Mouse (Mus musculus): ENCODE measurements around the gene Scaper. TPM values are rescaled to one million over a fixed set of nuclear protein-coding genes. Genes with fewer than 3 reads are reported as not detected.

Scaper gene
- polyA plus RNA-seq, 1 experiment: 27.1 TPM

DNA sequence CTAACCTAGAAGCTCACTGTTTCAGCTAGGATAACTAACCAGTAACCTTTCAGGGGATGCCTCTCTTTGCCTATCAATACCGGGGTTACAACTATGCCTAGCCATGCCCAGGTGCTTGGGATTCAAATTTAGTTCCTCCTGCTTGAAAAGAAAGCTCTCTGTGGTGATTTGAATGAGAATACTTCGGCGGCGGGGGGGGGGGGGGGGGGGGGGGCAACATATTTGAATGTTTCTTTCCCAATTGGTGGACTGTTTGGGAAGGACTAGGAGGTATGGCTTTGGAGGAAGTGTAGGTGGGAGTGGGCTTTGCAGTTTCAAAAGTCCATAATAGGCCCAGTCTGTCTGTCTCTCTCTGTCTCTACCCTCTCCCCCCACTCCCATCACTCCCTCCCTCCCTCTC, 37.4 kb downstream of the Scaper start:
- no peak for DNase-seq (ENCODE audit: low read depth)
- no peak for TF ChIP-seq POLR2A (IDR thresholded peaks at IDR 0.05; ENCODE audit: borderline replicate concordance, extremely low read depth, insufficient read depth, insufficient read length, poor library complexity, severe bottlenecking)
- no peak for TF ChIP-seq CTCF (IDR thresholded peaks at IDR 0.05; ENCODE audit: borderline replicate concordance, extremely low read depth, insufficient read depth, insufficient read length)

DNA sequence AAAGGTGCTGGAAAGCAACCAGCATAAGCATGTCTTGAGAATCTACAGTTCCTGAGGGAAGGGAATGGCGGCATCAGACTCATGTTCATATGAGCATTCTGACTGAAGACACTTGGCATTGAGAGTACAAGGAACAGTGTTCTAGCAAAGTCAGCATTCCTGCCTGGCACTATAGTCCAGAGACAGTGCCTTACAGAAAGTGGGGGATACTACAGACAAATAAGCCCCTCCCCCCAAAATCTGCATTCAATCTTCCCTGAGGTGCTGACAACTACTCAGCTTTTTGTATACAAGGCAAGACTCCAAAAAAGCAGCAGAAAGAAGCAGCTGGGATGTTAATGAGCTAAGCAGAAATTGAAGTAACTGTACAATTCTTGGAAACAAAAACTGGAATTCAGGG, 59.9 kb downstream of the Scaper start:
- TF ChIP-seq CTCF (IDR thresholded peaks at IDR 0.05; ENCODE audit: borderline replicate concordance, extremely low read depth, insufficient read depth, insufficient read length) (no peak), POLR2A (IDR thresholded peaks at IDR 0.05; ENCODE audit: borderline replicate concordance, extremely low read depth, insufficient read depth, insufficient read length, poor library complexity, severe bottlenecking) (no peak)
- peak; percentile 65 for DNase-seq (ENCODE audit: low read depth)

DNA sequence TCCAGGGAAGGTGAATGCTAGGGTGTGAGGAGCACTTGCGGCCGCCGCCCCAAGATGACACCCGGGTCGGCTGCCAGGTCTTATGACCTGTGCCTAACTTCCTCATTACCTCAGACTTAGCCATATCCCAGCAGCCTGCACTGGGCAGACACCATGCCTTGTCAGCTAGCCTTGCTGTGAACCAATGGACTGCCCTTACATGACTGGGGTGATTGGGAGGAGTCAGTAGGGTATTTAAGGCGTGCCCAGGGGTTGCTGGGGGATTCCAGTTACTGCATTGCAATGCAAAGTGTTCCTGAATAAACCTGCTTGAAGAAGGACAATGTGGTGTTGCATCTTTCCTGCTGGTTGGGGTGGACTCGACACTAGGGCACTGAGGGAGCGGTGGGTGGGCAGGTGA, 148.5 kb downstream of the Scaper start:
- TF ChIP-seq CTCF (IDR thresholded peaks at IDR 0.05; ENCODE audit: borderline replicate concordance, extremely low read depth, insufficient read depth, insufficient read length) (no peak), POLR2A (IDR thresholded peaks at IDR 0.05; ENCODE audit: borderline replicate concordance, extremely low read depth, insufficient read depth, insufficient read length, poor library complexity, severe bottlenecking) (no peak)
- no peak for DNase-seq (ENCODE audit: low read depth)

DNA sequence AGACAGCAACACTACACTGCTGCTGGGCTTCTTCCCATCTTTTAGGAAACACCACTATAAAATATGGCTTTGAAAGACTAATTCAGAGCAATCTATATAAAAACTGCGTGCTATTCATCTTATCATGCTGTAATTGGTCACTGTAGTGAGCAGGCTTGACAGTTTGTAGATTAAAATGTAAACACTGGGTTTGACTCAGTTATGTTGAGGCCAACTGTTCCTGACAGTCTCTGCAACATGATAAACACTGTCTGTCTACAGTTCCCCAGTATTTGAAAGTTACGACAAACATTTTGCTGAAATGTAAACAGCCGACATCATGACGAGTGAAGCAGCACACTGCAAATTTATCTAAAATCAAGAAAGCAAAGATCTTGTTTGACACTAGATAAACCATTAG, 225.9 kb downstream of the Scaper start:
- TF ChIP-seq CTCF (IDR thresholded peaks at IDR 0.05; ENCODE audit: borderline replicate concordance, extremely low read depth, insufficient read depth, insufficient read length): no peak
- TF ChIP-seq POLR2A (IDR thresholded peaks at IDR 0.05; ENCODE audit: borderline replicate concordance, extremely low read depth, insufficient read depth, insufficient read length, poor library complexity, severe bottlenecking): no peak
- peak; percentile 55 for DNase-seq (ENCODE audit: low read depth)

DNA sequence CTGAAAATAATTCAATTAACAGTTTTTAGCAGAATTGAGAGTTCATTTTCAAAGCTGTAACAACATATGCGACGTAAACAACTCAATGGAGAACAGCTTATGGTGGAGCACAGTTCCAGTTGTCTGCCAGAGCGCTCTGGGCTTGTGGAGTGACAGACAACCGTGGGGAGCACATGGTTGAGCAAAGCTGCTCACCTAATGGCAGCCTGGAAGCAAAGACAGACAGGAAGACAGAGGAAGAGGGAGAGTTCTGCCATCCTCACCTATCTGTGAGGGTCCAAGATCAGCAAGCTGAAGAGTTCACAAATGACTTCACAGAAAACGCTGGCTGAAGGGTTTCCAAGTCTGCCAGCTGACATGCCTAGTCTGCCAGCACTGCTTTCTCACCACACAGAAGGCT, 227.4 kb downstream of the Scaper start:
- DNase-seq (ENCODE audit: low read depth): peak; percentile 74
- no peak for TF ChIP-seq POLR2A (IDR thresholded peaks at IDR 0.05; ENCODE audit: borderline replicate concordance, extremely low read depth, insufficient read depth, insufficient read length, poor library complexity, severe bottlenecking)
- TF ChIP-seq CTCF (IDR thresholded peaks at IDR 0.05; ENCODE audit: borderline replicate concordance, extremely low read depth, insufficient read depth, insufficient read length): no peak

DNA sequence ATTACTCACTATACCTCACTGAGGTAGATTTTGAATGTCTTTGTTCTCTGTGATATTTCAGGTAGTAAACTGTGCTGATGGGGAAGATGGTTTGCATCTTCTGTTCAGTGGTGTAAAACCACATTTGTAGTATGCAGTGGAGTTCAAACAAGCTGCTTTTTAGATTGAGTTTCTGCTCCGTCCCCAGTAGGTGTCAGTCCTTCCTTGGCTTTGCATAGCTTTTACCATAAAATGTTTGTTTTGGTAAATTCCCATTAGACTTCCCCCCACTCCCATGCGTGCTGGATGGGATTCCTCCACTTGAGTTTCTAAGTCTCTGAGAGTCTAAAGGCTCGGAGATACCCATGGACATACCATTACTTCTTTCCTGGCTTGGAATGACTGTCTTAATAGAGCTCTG, 231.3 kb downstream of the Scaper start:
- TF ChIP-seq CTCF (IDR thresholded peaks at IDR 0.05; ENCODE audit: borderline replicate concordance, extremely low read depth, insufficient read depth, insufficient read length) (no peak), POLR2A (IDR thresholded peaks at IDR 0.05; ENCODE audit: borderline replicate concordance, extremely low read depth, insufficient read depth, insufficient read length, poor library complexity, severe bottlenecking) (no peak)
- DNase-seq (ENCODE audit: low read depth): no peak

DNA sequence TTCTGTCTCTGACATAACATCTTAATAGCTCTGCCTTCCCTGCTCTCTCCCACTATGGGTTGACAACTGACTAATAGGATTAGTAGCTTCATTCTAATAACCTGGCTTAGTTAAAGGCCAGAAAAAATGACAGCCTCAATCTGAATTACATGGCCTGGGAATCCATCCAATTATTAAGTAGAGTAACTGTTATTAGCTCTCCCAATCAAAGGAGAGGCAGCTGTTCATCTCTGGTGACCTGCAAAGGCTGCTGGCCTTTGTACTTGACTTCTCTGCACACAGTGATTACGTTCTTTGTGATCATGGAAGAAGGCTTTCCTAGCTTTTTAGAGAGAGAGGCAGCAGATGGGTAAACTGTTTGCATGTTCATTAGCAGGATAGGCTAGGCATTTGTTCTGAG, 242.6 kb downstream of the Scaper start:
- peak; percentile 77 for DNase-seq (ENCODE audit: low read depth)
- TF ChIP-seq CTCF (IDR thresholded peaks at IDR 0.05; ENCODE audit: borderline replicate concordance, extremely low read depth, insufficient read depth, insufficient read length): no peak
- no peak for TF ChIP-seq POLR2A (IDR thresholded peaks at IDR 0.05; ENCODE audit: borderline replicate concordance, extremely low read depth, insufficient read depth, insufficient read length, poor library complexity, severe bottlenecking)

DNA sequence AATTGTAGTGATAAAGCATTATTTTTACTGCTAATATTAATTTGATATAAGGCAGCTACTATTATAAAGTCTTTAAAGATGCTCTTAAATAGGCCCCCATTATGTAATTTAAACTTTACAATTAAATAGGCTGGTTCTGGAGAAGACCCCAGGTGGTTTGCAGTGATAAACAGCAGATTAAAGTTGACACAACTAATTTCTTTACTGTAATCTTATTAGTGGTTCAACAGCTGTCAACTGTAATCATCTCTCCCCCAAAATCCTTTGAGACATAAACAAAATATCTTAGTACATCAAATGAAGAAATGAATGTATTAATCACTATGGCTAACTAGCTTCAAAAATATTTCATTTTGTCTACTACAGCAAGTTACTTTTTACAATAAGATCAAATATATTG, 260.8 kb downstream of the Scaper start:
- no peak for DNase-seq (ENCODE audit: low read depth)
- TF ChIP-seq POLR2A (IDR thresholded peaks at IDR 0.05; ENCODE audit: borderline replicate concordance, extremely low read depth, insufficient read depth, insufficient read length, poor library complexity, severe bottlenecking): no peak
- no peak for TF ChIP-seq CTCF (IDR thresholded peaks at IDR 0.05; ENCODE audit: borderline replicate concordance, extremely low read depth, insufficient read depth, insufficient read length)

DNA sequence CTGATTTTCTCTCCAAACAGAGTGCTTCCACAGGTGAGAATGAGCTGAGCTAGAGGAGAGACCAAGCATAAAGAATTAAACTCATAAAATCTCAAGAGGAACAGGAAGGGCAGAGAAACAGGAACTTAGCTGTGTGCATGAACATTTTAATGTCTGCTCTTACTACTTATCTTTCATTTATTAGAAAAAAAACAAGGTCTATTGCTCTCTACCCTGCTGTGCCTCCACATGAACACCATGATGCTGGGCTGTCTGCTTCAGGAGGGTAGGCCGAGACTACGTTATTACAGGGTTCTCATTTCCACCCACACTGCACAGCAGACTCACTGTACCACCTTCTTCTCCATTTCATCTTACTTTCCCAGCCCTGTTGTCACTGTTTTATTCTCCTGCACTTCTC, 291.5 kb downstream of the Scaper start:
- DNase-seq (ENCODE audit: low read depth): no peak
- TF ChIP-seq POLR2A (IDR thresholded peaks at IDR 0.05; ENCODE audit: borderline replicate concordance, extremely low read depth, insufficient read depth, insufficient read length, poor library complexity, severe bottlenecking) (no peak), CTCF (IDR thresholded peaks at IDR 0.05; ENCODE audit: borderline replicate concordance, extremely low read depth, insufficient read depth, insufficient read length) (no peak)

DNA sequence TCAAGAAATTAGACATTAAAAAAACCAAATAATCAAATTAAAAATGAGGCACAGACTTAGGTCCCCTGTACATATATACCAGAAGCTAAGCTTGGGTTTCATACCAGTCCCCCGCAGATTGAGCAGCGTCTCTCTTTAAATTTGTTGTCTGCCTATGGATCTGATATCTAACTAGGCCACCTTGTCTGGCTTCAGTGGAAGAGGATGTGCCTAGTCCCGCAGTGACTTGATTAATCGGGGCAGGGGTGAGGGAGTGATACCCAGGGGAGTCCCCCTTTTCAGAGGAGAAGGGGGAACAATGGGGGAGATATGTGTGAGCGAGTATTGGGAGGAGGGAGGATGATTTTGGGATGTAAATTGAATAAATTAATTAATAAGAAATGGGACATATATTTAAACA, 310.9 kb downstream of the Scaper start:
- TF ChIP-seq POLR2A (IDR thresholded peaks at IDR 0.05; ENCODE audit: borderline replicate concordance, extremely low read depth, insufficient read depth, insufficient read length, poor library complexity, severe bottlenecking) (no peak), CTCF (IDR thresholded peaks at IDR 0.05; ENCODE audit: borderline replicate concordance, extremely low read depth, insufficient read depth, insufficient read length) (no peak)
- DNase-seq (ENCODE audit: low read depth): no peak

DNA sequence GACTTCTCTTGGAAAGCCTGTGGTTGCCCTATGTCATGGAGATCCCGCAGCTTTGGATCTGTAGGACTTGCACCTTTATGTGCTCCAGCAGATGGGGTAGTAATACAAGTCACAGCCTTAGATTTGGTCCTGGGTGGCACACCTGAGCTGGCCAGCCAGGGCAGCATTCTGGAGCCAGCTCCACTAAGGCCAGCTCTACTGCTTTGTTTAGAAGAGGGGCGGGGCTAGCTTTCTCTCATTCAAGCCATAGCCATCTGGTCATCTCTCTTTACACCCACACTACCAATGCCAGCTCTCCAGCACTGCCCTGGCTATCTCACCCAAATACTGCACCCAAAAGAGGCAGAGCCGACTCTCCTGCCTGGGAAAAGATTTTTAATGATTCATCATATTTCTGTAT, 323.2 kb downstream of the Scaper start:
- no peak for DNase-seq (ENCODE audit: low read depth)
- TF ChIP-seq CTCF (IDR thresholded peaks at IDR 0.05; ENCODE audit: borderline replicate concordance, extremely low read depth, insufficient read depth, insufficient read length) (no peak), POLR2A (IDR thresholded peaks at IDR 0.05; ENCODE audit: borderline replicate concordance, extremely low read depth, insufficient read depth, insufficient read length, poor library complexity, severe bottlenecking) (no peak)

DNA sequence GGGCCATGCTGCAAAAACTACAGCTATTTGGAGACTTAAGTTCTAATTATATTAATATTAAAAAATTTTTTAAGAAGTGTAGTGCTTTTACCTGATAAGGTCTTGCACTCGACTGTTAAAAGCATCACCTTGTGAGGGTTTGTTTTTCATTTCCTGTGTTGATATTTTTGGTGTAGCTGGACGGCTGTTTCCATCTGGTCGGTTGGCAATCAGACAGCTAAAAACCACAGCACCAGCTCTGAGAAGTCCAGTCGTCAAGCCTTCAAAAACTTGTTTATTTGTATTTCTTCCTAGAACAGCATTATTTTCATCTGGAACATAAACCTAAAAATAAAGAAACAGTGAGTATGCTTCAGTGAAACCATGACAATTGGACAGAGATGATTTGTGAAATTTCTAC, 328.2 kb downstream of the Scaper start:
- no peak for TF ChIP-seq POLR2A (IDR thresholded peaks at IDR 0.05; ENCODE audit: borderline replicate concordance, extremely low read depth, insufficient read depth, insufficient read length, poor library complexity, severe bottlenecking)
- TF ChIP-seq CTCF (IDR thresholded peaks at IDR 0.05; ENCODE audit: borderline replicate concordance, extremely low read depth, insufficient read depth, insufficient read length): no peak
- no peak for DNase-seq (ENCODE audit: low read depth)

Data from brain, embryonic 14.5 days (tissue).